Mouse (Mus musculus) A20 (cell line): ENCODE measurements around the gene Tmem60.

Experiments used
- DNase-seq: peaks from one replicate; pipeline ENCODE4 v3.0.0-alpha.2; 2011; ENCODE audit warnings: low read depth, low spot score

Gene Tmem60

GRCm38 (mm10) chr5:20906191-20906590 lies 24.2 kb downstream of the Tmem60 start:
- DNase-seq, result no peak

GRCm38 (mm10) chr5:20911741-20912140 lies 29.8 kb downstream of the Tmem60 start:
- DNase-seq, result peak; percentile 22

GRCm38 (mm10) chr5:20913372-20914275 lies 31.6 kb downstream of the Tmem60 start:
- peak; percentile 79 for DNase-seq

GRCm38 (mm10) chr5:20918967-20919366 lies 37.0 kb downstream of the Tmem60 start:
- no peak for DNase-seq

- no peak for DNase-seq
Measured at GRCm38 (mm10) chr5:20919566-20919965, 37.6 kb downstream of the Tmem60 start.

GRCm38 (mm10) chr5:20924608-20925007 lies 42.6 kb downstream of the Tmem60 start:
- DNase-seq, result no peak

- no peak for DNase-seq
Measured at GRCm38 (mm10) chr5:20925451-20925850, 43.5 kb downstream of the Tmem60 start.

- no peak for DNase-seq
Measured at GRCm38 (mm10) chr5:20929669-20930151, 47.7 kb downstream of the Tmem60 start.

- peak; percentile 66 for DNase-seq
Measured at GRCm38 (mm10) chr5:20930430-20930829, 48.4 kb downstream of the Tmem60 start.

- no peak for DNase-seq
Measured at GRCm38 (mm10) chr5:20931300-20931699, 49.3 kb downstream of the Tmem60 start.

GRCm38 (mm10) chr5:20932585-20932984 lies 50.6 kb downstream of the Tmem60 start:
- peak; percentile 85 for DNase-seq

- peak; percentile 40 for DNase-seq
Measured at GRCm38 (mm10) chr5:20935934-20936333, 53.9 kb downstream of the Tmem60 start.
